Mouse (Mus musculus) heart, adult 2 months (tissue): ENCODE data around the gene Ttc26. TPM values are rescaled to one million over a fixed set of nuclear protein-coding genes. Genes with fewer than 3 reads are reported as not detected.

Experiments
- DNase-seq, 2 experiments: peaks; one replicate each; pipeline ENCODE4 v3.0.0; 2021
- H3K27ac ChIP-seq: fragments of 200-600 bp; 2 replicates; pipeline ENCODE4 v1.8.1; 2022
- H3K27me3 ChIP-seq: fragments of 200-500 bp; 2 replicates; pipeline ENCODE4 v1.6.1; 2012; ENCODE audit warnings: mild to moderate bottlenecking, low read length, inconsistent platforms, mixed read lengths; ENCODE audit not compliant: control insufficient read depth, insufficient read depth
- H3K36me3 ChIP-seq: fragments of 200-500 bp; 2 replicates; pipeline ENCODE4 v1.6.1; 2012; ENCODE audit warnings: low read length, inconsistent platforms; ENCODE audit not compliant: control insufficient read depth, insufficient read depth
- H3K4me1 ChIP-seq: fragments of 200-500 bp; 2 replicates; pipeline ENCODE4 v1.6.1; 2011; ENCODE audit warnings: low read length; ENCODE audit not compliant: control insufficient read depth, insufficient read depth
- H3K4me3 ChIP-seq: fragments of 200-600 bp; 2 replicates; pipeline ENCODE4 v1.8.1; 2022
- H3K79me2 ChIP-seq: fragments of 200-500 bp; replicated peaks from 2 replicates; pipeline ENCODE4 v1.6.1; 2012; ENCODE audit warnings: mild to moderate bottlenecking, inconsistent platforms, low read length, moderate library complexity, mixed read lengths; ENCODE audit not compliant: control insufficient read depth, insufficient read depth
- H3K9ac ChIP-seq: fragments of 200-500 bp; 2 replicates; pipeline ENCODE4 v1.6.1; 2012; ENCODE audit warnings: low read depth, mild to moderate bottlenecking, control low read depth, inconsistent platforms, low read length, mixed read lengths
- CTCF ChIP-seq: fragments of 200-600 bp; IDR thresholded peaks from 2 replicates; pipeline ENCODE4 v1.8.1; 2022; ENCODE audit warnings: antibody characterized with exemption, mild to moderate bottlenecking, moderate library complexity
- EP300 ChIP-seq: fragments of 200-500 bp; IDR thresholded peaks from 2 replicates; pipeline ENCODE4 v1.6.1; 2011; ENCODE audit warnings: low read depth, low read length, control low read depth; ENCODE audit not compliant: insufficient read depth
- POLR2A ChIP-seq: fragments of 200-500 bp; IDR thresholded peaks from 2 replicates; pipeline ENCODE4 v1.6.1; 2011; ENCODE audit warnings: mild to moderate bottlenecking, low read depth, low read length, control low read depth; ENCODE audit not compliant: insufficient read depth
- WGBS: fragments of 180-500 bp; shearing (Covaris S2); methylation state at CpG from one replicate; pipeline ENCODE4 v1.1.7; 2018; 5-methylcytosine and 5-hydroxymethylcytosine counted together
- intact Hi-C: fragments of 180-260 bp; cut with DNase I; formaldehyde crosslinking; loops from one replicate; pipeline ENCODE4 v1.15.1; 2025
- long read RNA-seq: library from polyadenylated mRNA; stranded (forward); transcript quantifications from one replicate; pipeline ENCODE4 v2.0.0, GENCODE M21; 2021
- polyA plus RNA-seq: library from polyadenylated mRNA; depleted of rRNA; stranded (reverse); fragments of >200 nt; gene quantifications from 2 replicates; pipeline ENCODE4 v1.2.3, GENCODE M21; 2012; rRNA removed
- total RNA-seq, 2 experiments: library from RNA; stranded (reverse); gene quantifications; 2 replicates each; pipeline ENCODE4 v1.2.3; 2021

Gene Ttc26
- total RNA-seq = 1 to 10 TPM; 1.7 to 1.9 TPM
- polyA plus RNA-seq = 0.66 and 1.3 TPM in 2 replicates
- long read RNA-seq, partial matches to known transcripts = 0 of 1 reads
- long read RNA-seq, other reads (novel, unspliced or antisense) = 1 of 1 reads

DNA sequence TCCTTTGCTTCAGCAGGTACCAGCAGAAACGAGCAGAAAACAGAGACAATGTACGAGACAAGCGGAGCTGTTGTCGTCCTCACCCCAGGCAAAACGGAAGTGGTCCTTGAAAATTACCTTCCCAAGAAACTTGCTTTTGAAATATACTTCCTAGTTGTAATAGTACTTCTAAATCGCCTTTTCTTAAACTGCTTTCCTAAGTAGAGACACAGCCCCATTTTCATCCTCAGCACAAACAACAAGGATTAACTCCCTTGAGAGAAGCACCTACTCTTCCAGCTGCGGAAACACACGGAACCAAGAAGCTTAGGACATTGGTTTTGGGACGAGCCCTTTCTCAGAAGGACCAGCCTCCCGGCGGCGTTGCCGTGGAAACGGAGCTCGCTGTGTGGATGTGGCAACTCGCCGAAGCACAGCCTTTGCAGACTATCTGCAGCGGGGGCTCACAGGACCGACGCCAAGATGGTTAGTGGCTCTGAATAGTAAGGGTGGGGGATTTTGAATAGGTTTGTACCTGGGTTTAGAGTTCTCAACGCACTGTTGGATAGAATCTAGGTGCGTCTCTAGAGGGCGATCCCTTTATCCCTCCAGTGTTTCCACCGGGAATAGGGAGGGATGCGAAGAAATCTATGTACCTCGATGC is at the start of gene Ttc26:
TSS of gene Ttc26 (plus strand) at position 341 of the 643 bp plus-strand sequence.
- under 1% methylated on average over 26 of the region's 26 CpGs for WGBS
- H3K27ac ChIP-seq = peak within 1 kb of the TSS; percentile 76
- H3K36me3 ChIP-seq = no peaks in the 10 kb centered on the region
- H3K4me3 ChIP-seq = peak within 1 kb of the TSS; percentile 56
- H3K27me3 ChIP-seq = no peaks in the 10 kb centered on the region
- 0 out of 2 replicates have a peak, but pooled peaks have one; percentile 11 for TF ChIP-seq CTCF
- TF ChIP-seq POLR2A = peak; percentile 67
- TF ChIP-seq EP300 = 0 out of 2 replicates have a peak, but pooled peaks have one; percentile 14
- H3K9ac ChIP-seq = peak within 1 kb of the TSS; percentile 92
- H3K79me2 ChIP-seq = no peaks in the 10 kb centered on the region
- H3K4me1 ChIP-seq = no peaks in the 10 kb centered on the region; the same call in 1 of the 2 replicates
- DNase-seq = peak; percentile 85 to 87
- intact Hi-C loops = loop anchor here (1.0 kb wide), 2 partner anchors 27 to 52 kb away; partner anchors contain the start of genes Ubn2 and Zc3hav1

- Histone ChIP-seq H3K9ac (no peak overlapping the region), H3K4me1 (no peaks in the 10 kb centered on the region; the same call in 1 of the 2 replicates), H3K79me2 (no peaks in the 10 kb centered on the region), H3K4me3 (no peak overlapping the region), H3K27ac (no peak overlapping the region), H3K27me3 (no peaks in the 10 kb centered on the region), H3K36me3 (no peaks in the 10 kb centered on the region)
- intact Hi-C loops = no loop called here
- DNase-seq = no peak
- 88% methylated on average over 6 of the region's 6 CpGs for WGBS
- no peak for TF ChIP-seq EP300
- TF ChIP-seq CTCF = no peak
- no peak for TF ChIP-seq POLR2A
Measured at GRCm38 (mm10) chr6:38335264-38335663, 46.0 kb upstream of the Ttc26 start.

GRCm38 (mm10) chr6:38337166-38337705 is 44.0 kb upstream of the Ttc26 start:
- H3K4me1 ChIP-seq = peaks cover 7% of the 10 kb centered on the region

DNA sequence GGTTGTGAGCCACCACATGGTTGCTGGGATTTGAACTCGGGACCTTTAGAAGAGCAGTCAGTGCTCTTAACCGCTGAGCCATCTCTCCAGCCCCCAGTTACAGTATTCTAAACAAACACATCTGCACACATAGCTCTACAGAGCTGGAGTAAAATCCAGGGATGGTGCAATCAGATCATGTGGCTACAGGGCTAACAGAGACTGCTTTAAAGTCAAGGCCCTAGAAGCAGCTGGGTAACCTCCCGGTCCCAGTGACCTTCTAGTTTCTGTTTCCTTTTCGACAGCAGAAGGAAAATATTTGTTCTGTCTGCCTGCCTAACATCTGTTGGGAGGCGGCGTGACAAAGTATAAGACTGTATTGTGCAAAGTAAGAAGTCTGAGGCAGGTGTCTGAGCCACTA is 43.3 kb upstream of the Ttc26 start:
- DNase-seq = peak; percentile 51 to 55
- H3K79me2 ChIP-seq = no peaks in the 10 kb centered on the region
- H3K4me3 ChIP-seq = no peak overlapping the region
- H3K4me1 ChIP-seq = peaks cover 11% of the 10 kb centered on the region
- 65% methylated on average over 6 of the region's 6 CpGs for WGBS
- H3K9ac ChIP-seq = no peak overlapping the region
- intact Hi-C loops = no loop called here
- no peak overlapping the region for H3K27ac ChIP-seq
- H3K27me3 ChIP-seq = no peaks in the 10 kb centered on the region
- H3K36me3 ChIP-seq = no peaks in the 10 kb centered on the region
- no peak for TF ChIP-seq EP300
- no peak for TF ChIP-seq CTCF
- no peak for TF ChIP-seq POLR2A

More at GRCm38 (mm10) chr6:38337166-38337705, 44.0 kb upstream of the Ttc26 start:
- Histone ChIP-seq H3K36me3 (no peaks in the 10 kb centered on the region), H3K27ac (no peak overlapping the region), H3K4me3 (no peak overlapping the region), H3K9ac (no peak overlapping the region), H3K79me2 (no peaks in the 10 kb centered on the region), H3K27me3 (no peaks in the 10 kb centered on the region)
- intact Hi-C loops = no loop called here
- TF ChIP-seq CTCF = peak; percentile 49
- TF ChIP-seq POLR2A = no peak
- no peak for DNase-seq
- 83% methylated on average over 4 of the region's 4 CpGs for WGBS

GRCm38 (mm10) chr6:38339078-38339477 is 42.2 kb upstream of the Ttc26 start:
- Histone ChIP-seq H3K36me3 (peaks cover 6% of the 10 kb centered on the region), H3K27me3 (no peaks in the 10 kb centered on the region), H3K9ac (no peak overlapping the region), H3K79me2 (no peaks in the 10 kb centered on the region), H3K27ac (no peak overlapping the region), H3K4me3 (no peak overlapping the region), H3K4me1 (peaks cover 19% of the 10 kb centered on the region)
- intact Hi-C loops = no loop called here
- 86% methylated on average over 2 of the region's 2 CpGs for WGBS
- TF ChIP-seq EP300 = no peak
- TF ChIP-seq POLR2A = no peak
- TF ChIP-seq CTCF = no peak
- DNase-seq = no peak
